Mouse (Mus musculus) right cerebral cortex, adult 18-20 months (tissue): ENCODE data around the gene Slc39a1.
"Not testable (repeated sequence)": the region's sequence is repeated elsewhere in the genome, so short reads cannot be mapped to it uniquely, and the experiment has no call there.

Experiments
- DNase-seq: peaks from one replicate; pipeline ENCODE4 v3.0.0; 2022; ENCODE audit warnings: mixed read lengths

Slc39a1 gene

DNA sequence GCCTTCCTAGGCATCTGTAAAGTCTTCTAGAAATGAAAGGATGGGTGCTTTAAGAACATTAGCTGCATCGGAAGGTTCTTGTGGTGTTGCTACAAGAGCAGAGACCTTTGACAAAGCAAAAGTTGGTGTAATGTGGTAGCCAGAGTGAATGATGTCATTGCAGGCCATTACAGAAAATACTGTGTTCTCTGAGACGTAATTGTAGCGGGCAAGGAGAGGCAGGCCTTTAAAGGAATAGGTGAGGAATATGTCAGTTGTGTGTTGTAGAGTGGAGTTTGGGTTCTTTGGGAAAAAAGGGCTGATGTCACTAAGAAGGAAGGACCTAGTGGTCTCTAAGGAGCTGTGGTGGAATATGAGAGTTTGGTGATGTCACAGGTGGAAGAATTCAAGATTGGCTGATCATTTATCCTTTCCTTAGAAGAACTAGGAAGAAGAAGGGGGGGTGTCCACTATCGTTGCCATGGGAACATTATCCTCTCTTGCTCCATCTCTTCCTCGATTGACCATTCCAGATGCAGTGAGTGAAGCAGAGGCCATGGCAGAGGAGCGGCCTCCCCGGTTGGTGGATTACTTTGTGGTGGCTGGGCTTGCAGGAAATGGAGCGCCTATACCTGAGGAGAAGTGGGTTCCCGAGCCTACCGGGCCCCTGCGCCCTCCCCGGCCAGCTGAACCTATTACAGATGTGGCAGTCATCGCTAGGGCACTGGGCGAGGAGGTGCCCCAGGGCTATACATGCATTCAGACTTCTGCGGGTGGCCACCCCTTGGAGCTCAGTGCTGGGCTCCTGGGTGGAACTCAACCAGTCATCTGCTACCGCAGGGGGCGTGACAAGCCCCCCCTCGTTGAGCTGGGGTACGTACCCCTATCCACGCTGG, 19.2 kb downstream of the Slc39a1 start:
- no peak for DNase-seq

DNA sequence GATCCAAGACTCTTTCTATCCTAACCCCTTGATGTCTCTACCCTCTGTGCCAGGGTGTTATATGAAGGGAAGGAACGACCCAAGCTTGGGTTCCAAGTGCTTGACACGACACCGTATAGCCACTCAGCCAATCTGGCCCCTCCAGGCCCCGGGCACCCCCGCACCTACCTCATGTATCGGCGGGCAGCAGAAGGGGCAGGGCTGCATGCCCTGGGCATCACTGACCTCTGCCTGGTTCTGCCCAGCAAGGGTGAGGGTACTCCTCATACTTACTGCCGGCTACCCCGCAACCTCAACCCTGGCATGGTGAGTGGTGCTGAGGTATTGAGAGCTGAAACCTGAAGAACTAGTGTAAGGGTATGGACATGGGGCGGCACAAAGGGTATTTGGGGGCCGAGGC, 20.2 kb downstream of the Slc39a1 start:
- no peak for DNase-seq

GRCm38 (mm10) chr3:90268971-90269370, 21.0 kb downstream of the Slc39a1 start:
- DNase-seq = no peak

- DNase-seq = no peak
These were observed 22.8 kb downstream of the Slc39a1 start for GRCm38 (mm10) chr3:90270784-90271183.

GRCm38 (mm10) chr3:90272170-90272569, 24.2 kb downstream of the Slc39a1 start:
- DNase-seq = no peak

- DNase-seq = no peak
These were observed 25.9 kb downstream of the Slc39a1 start for GRCm38 (mm10) chr3:90273855-90274254.

- no peak for DNase-seq
These were observed 27.3 kb downstream of the Slc39a1 start for GRCm38 (mm10) chr3:90275286-90275685.

- DNase-seq = no peak
These were observed 28.9 kb downstream of the Slc39a1 start for GRCm38 (mm10) chr3:90276858-90277257.

GRCm38 (mm10) chr3:90277793-90278192, 29.8 kb downstream of the Slc39a1 start:
- DNase-seq = no peak

GRCm38 (mm10) chr3:90278211-90278610, 30.2 kb downstream of the Slc39a1 start:
- DNase-seq = no peak

GRCm38 (mm10) chr3:90279216-90279615, 31.2 kb downstream of the Slc39a1 start:
- DNase-seq = no peak

GRCm38 (mm10) chr3:90279743-90280142, 31.8 kb downstream of the Slc39a1 start:
- DNase-seq = no peak

DNA sequence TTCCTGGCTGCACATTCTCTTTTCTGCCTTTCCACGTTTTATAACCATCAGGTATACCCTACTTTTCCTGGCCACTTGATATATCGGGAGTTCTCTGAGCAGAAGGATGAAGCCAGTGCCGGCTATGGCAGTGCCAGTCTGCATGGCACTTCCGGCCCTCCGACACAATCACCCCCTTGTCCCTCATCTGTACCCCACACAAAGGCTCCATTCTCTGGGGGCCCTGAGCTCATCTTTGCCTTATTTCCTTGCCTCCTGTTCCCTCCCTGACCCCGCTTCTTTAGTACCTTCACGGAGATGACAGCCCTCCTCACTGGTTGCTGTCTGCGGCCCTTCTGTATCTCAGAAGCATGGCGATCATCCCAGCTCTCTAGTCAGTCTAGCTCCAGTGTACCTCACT, 32.7 kb downstream of the Slc39a1 start:
- DNase-seq = peak; percentile 37

DNA sequence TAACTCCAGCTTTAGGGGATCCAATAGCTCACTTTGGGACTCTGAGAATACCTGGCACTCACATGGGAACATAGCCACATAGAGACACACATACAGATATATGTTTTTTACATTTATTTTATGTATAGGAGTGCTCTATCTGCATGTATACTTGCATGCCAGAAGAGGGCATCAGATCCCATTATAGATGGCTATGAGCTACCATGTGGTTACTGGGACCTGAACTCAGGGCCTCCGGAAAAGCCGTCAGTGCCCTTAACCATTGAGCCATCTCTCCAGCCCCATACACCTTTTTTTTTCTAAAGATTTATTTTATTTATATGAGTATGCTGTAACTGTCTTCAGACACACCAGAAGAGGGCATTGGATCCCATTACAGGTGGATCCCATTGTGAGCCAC, 36.2 kb downstream of the Slc39a1 start:
- DNase-seq = no peak

GRCm38 (mm10) chr3:90289403-90289802, 41.4 kb downstream of the Slc39a1 start:
- DNase-seq = not testable (repeated sequence)

DNA sequence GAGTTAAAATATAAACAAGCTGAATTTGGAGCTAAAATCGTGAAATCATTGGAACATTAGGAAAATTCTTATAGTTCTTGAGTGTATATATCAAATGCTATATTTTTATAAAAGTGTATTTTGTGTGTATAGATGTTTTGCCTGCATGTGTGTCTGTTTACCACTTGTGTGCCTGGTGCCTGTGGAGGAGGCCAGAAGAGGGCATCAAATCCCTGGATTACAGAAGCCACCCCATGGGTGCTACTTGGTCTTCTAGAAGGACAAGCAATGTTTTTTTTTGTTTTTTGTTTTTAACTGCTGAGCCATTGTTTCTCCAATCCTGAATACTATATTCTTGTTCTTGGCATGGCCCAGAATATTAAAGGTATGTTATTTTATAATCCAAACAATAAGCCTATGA, 42.6 kb downstream of the Slc39a1 start:
- no peak for DNase-seq

DNA sequence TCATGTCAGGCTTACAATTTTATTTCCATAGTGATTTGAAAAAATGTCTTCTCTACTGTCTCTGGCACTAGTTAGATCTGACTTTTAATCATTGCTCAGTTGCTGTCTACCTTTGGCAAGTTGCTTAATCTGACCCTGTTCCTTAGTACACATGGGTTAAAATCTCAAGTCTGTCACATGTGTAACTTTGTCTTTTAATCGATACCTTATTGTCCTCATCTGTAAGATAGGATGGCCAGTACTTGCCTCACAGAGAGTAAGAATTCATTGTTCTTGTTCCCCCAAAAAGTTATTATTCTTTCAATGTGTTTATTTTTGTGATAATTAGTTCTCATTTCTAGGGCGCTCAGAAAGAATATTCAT, 44.0 kb downstream of the Slc39a1 start:
- DNase-seq = no peak

GRCm38 (mm10) chr3:90292345-90293275, 44.6 kb downstream of the Slc39a1 start, which contains the start of gene Gatad2b:
Gatad2b (plus strand) TSS chr3:90293178.
- peak; percentile 99 for DNase-seq

DNA sequence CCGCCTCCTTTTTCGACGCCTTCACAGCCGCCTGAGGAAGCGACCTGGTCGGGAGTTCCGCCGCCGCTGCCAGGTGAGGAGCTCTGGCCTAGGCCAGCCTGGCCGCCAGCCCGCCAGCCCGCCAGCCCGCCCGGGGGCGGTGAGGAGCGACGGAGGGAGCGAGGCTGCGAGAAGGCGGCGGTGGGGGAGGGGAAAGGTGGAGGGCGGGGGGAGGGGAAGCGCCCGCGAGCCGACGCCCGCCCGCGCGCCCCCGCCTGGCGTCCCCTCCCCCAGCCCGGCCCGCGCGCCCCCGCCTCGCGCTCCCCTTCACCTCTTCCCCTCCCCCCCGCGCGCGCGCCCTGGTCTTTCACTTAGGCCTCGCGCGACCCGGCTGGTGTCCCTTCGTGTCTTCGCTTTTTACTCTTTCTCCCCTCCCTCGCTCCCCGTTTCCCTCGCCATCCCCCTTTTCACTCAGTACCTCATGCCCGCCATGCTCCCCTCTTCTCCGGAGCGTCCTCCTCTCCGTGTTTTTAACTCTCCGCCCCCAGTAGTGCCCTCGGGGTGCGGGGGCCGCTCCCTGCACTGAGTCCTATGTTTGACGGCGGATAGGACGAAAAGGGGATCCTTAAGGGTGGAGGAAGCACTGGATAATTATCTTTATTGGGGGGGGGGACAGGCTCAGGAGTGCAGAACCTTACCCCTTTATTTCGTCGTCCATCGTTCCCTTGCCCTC, 45.5 kb downstream of the Slc39a1 start:
- DNase-seq = peak; percentile 18

DNA sequence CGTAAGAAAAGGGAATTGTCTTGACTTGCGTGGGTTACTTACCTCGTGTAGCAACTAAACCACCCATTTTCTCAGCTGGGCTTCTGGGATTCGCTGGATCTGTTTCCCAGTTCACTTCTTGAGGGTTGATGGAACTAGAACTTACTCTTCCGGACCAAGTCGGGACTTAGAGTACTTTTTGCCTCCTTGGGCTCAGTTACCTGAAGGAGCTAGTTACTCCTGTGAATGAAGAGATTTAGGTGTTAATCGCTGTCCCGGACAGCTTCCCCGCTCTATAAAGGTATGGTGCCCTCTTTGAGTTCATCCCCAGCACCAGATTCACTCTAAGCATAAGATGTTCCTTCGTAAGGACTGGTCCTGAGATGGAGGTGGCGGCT, 46.1 kb downstream of the Slc39a1 start:
- DNase-seq = no peak

- no peak for DNase-seq
These were observed 46.7 kb downstream of the Slc39a1 start for GRCm38 (mm10) chr3:90294651-90295050.
